Mouse (Mus musculus) thymus, adult 2 months (tissue): ENCODE results near the gene Slc25a13.

ENCODE experiments used
- CTCF ChIP-seq: fragments of 200-500 bp; IDR thresholded peaks from 2 replicates; pipeline ENCODE4 v1.5.1; 2012; ENCODE audit warnings: mild to moderate bottlenecking, control low read depth, low read length, moderate library complexity, borderline replicate concordance; ENCODE audit not compliant: control insufficient read depth, poor library complexity, insufficient read depth; ENCODE audit errors: extremely low read depth
- POLR2A ChIP-seq: fragments of 200-500 bp; IDR thresholded peaks from 2 replicates; pipeline ENCODE4 v1.6.1; 2012; ENCODE audit warnings: mild to moderate bottlenecking, low read length, control low read depth, moderate library complexity; ENCODE audit not compliant: control insufficient read depth, poor library complexity, insufficient read depth; ENCODE audit errors: extremely low read depth

DNA sequence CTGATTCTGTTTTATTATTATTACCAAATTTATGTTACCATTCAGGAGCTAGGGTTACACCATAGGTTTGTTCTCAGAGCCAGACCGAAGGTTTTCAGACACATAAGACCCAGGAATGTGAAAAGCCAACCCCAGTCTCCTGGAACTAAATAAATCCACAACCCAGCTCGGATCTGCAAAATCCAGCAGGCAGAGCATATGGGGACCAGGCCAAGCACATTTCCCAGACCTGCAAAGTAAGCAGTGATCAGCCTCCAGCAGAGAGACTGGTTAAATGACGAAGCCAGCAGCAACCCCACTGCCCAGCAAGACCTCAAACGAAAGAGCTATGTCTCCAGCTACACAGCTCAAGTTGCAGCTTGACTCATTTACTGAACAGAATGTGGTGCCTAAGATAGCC, 43.9 kb upstream of the Slc25a13 start:
- TF ChIP-seq CTCF = no peak
- TF ChIP-seq POLR2A = no peak
